Mouse (Mus musculus) liver, adult 2 months (tissue): Measurements from ENCODE around the gene Jak1.

ENCODE experiments used
- CTCF ChIP-seq: fragments of 200-500 bp; IDR thresholded peaks from 2 replicates; pipeline ENCODE4 v1.5.1; 2011; ENCODE audit warnings: low read depth, low read length, control low read depth
- POLR2A ChIP-seq: fragments of 200-500 bp; IDR thresholded peaks from 2 replicates; pipeline ENCODE4 v1.6.1; 2011; ENCODE audit warnings: low read length, control low read depth; ENCODE audit not compliant: insufficient read depth; ENCODE audit errors: extremely low read depth

DNA sequence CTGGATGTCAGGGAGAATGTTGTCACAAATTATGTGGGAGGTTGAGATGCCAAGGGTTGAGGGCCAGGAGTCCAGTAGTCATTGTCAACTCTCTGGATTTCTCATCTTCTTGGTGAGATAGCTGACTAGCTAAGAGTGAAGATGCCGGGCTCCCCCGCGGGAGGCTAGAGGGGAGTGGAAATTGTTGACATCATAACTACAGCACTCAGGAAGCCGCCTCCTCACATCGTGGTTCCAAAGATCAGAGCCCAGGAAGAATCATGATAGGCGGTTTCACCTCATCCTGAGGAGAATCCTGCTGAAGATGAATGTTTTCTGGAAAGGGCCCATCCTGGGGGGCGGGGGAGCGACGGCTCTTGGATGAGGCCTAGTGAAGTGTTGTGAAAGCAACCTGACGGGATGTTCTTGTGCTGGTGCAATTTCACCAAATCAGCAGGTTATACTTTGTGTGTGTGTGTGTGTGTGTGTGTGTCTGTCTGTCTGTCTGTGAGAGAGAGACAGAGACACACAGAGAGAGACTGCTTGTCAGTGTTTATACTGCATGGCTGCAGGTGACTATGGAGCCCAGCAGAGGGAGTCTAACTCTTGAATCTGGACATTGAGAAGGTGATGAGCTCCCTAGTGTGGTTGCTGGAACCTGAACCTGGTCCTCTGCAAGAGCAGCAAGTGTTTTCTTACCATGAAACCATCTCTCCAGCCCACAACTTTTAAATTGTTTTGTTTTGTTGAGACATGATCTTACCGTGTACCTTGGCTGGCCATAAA lies 118.0 kb downstream of the Jak1 start:
- TF ChIP-seq POLR2A (no peak), CTCF (peak; percentile 24; the same call in 1 of the 2 replicates)
